Mouse (Mus musculus): ENCODE results near the gene Edn2.

DNA sequence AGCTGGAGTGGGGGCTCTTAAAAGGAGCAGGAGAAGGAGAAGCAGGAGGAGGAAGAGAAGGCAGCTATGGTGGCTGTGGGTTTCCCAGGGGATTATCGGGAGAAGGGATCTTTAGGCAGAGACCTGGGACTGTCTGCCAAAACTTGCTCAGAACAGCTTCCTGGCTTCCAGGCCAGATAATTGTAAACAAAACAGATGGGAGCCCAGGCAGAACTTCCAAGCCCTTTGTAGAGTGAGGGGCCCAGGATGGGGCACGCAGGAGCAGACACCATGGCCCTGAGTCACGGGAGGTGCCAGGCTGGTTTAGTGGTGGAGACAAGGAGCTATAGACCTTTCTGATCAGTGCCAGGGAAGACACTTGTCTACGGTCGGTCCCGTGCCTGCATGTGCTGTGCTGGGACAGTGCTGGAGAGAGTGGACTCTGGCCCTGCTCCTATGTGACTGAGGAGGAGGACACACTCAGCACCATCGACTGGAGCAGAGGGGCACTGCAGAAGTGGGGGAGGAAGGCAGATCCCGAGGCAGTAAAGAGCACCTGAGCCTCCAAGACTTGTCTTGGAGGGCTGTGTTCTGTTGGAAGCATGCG is 43.4 kb downstream of the Edn2 start:
- TF ChIP-seq CTCF (IDR thresholded peaks at IDR 0.05; ENCODE audit: extremely low read depth, insufficient read length, insufficient replicate concordance, low read depth, low read length) (no peak), POLR2A (IDR thresholded peaks at IDR 0.05; ENCODE audit: low read depth, low read length) (no peak)
